ENCODE assay signal across 28 mouse cellular contexts in genomic region chr12:99648781-99649180, GRCm38 (mm10).
DNase-seq lines count a peak whose midpoint lies in the region; ATAC-seq and TF ChIP-seq lines count a peak whose summit lies in the region.
"Had no signal": no experiment of that assay in that cellular context is flagged by ENCODE, and none has a peak within 500 bp of the region (broad histone marks: within the 10 kb centered on the region; RNA-seq: fewer than 3 reads in every experiment).

No protein-coding gene starts in this region.

- no peaks in the 10 kb centered on the region for H3K27me3 ChIP-seq in spleen, adult 2 months (ENCODE audit: control insufficient read depth, insufficient read depth, low read length)
- H3K27me3 ChIP-seq in liver, embryonic 12.5 days (replicated peaks) = no peaks in the 10 kb centered on the region
- no peaks in the 10 kb centered on the region for H3K27me3 ChIP-seq in embryonic facial prominence, embryonic 10.5 days (replicated peaks; ENCODE audit: low read depth, poor library complexity, severe bottlenecking)
- H3K27me3 ChIP-seq: embryonic facial prominence, embryonic 13.5 days; forebrain, embryonic 15.5 days; heart, embryonic 15.5 days; hindbrain, embryonic 13.5 days; limb, embryonic 13.5 days; megakaryocyte, embryonic 14.5 days; midbrain, embryonic 12.5 days; neural tube, embryonic 12.5 days; Patski had no signal

- H3K27ac ChIP-seq in spleen, adult 2 months (ENCODE audit: insufficient read depth, low read length) = peak overlapping the region; percentile 58
- no peak overlapping the region for H3K27ac ChIP-seq in liver, embryonic 12.5 days
- no peak overlapping the region for H3K27ac ChIP-seq in embryonic facial prominence, embryonic 10.5 days (replicated peaks)
- H3K27ac ChIP-seq: embryonic facial prominence, embryonic 13.5 days; forebrain, embryonic 10.5 days; forebrain, embryonic 15.5 days; heart, embryonic 10.5 days; heart, embryonic 15.5 days; hindbrain, embryonic 13.5 days; limb, embryonic 13.5 days; midbrain, embryonic 12.5 days; neural tube, embryonic 12.5 days had no signal

- H3K9ac ChIP-seq in liver, embryonic 12.5 days = no peak overlapping the region
- H3K9ac ChIP-seq: embryonic facial prominence, embryonic 13.5 days; forebrain, embryonic 15.5 days; heart, embryonic 15.5 days; hindbrain, embryonic 13.5 days; limb, embryonic 13.5 days; liver, postnatal 0 days; midbrain, embryonic 12.5 days; neural tube, embryonic 12.5 days had no signal

- no peak overlapping the region for H3K4me3 ChIP-seq in spleen, adult 2 months (ENCODE audit: extremely low read depth, insufficient read depth, insufficient read length)
- no peak overlapping the region for H3K4me3 ChIP-seq in liver, embryonic 12.5 days
- no peak overlapping the region for H3K4me3 ChIP-seq in embryonic facial prominence, embryonic 10.5 days
- H3K4me3 ChIP-seq: embryonic facial prominence, embryonic 13.5 days; forebrain, embryonic 10.5 days; forebrain, embryonic 15.5 days; heart, embryonic 10.5 days; heart, embryonic 15.5 days; hindbrain, embryonic 13.5 days; limb, embryonic 13.5 days; megakaryocyte, embryonic 14.5 days; midbrain, embryonic 12.5 days; myocyte; neural tube, embryonic 12.5 days had no signal

- TF ChIP-seq POLR2A in spleen, adult 2 months (IDR thresholded peaks at IDR 0.05; ENCODE audit: low read depth, low read length) = no peak

- peaks cover 21% of the 10 kb centered on the region for H3K9me3 ChIP-seq in liver, embryonic 12.5 days (replicated peaks)
- peaks cover 27% of the 10 kb centered on the region for H3K9me3 ChIP-seq in embryonic facial prominence, embryonic 10.5 days
- H3K9me3 ChIP-seq: forebrain, embryonic 15.5 days had no signal

- peak; percentile 31 to 43 for DNase-seq in cerebellum, adult 18-20 months
- no peak for DNase-seq in cerebellum, adult 11 months
- no peak for DNase-seq in spleen, adult 2 months (ENCODE audit: low read depth in 1 of 2, low spot score in 2 of 2)
- no peak for DNase-seq in spleen, postnatal 14 days (ENCODE audit: low spot score in 2 of 2)
- DNase-seq in cerebellum, adult 9-11 months = peak; percentile 59
- DNase-seq in embryonic facial prominence, embryonic 10.5 days (ENCODE audit: low spot score) = no peak
- DNase-seq: adrenal gland, postnatal 10 days; kidney, adult 9 months; kidney, postnatal 25 days; liver, postnatal 0 days; lung, postnatal 4 days; right cerebral cortex, adult 18-20 months; spleen, adult 18-20 months had no signal

- no peak overlapping the region for H3K4me2 ChIP-seq in liver, embryonic 12.5 days
- H3K4me2 ChIP-seq: embryonic facial prominence, embryonic 13.5 days; forebrain, embryonic 15.5 days; heart, embryonic 15.5 days; hindbrain, embryonic 13.5 days; limb, embryonic 13.5 days; liver, embryonic 11.5 days; midbrain, embryonic 12.5 days; neural tube, embryonic 12.5 days had no signal

- peaks cover 4% of the 10 kb centered on the region; the same call in 1 of the 2 replicates for H3K36me3 ChIP-seq in spleen, adult 2 months (ENCODE audit: control insufficient read depth, insufficient read depth, low read length)
- no peaks in the 10 kb centered on the region for H3K36me3 ChIP-seq in liver, embryonic 12.5 days
- peaks cover 8% of the 10 kb centered on the region; the same call in 1 of the 2 replicates for H3K36me3 ChIP-seq in embryonic facial prominence, embryonic 10.5 days (replicated peaks)
- H3K36me3 ChIP-seq: forebrain, embryonic 10.5 days; forebrain, embryonic 15.5 days; heart, embryonic 15.5 days; hindbrain, embryonic 13.5 days; limb, embryonic 13.5 days; midbrain, embryonic 12.5 days; neural tube, embryonic 12.5 days had no signal

- WGBS in spleen, adult 2 months = 82% methylated on average over 2 of the region's 2 CpGs
- WGBS in liver, embryonic 12.5 days (ENCODE audit: insufficient replicate concordance) = 64% methylated on average over 2 of the region's 2 CpGs
- WGBS in embryonic facial prominence, embryonic 10.5 days = 92% methylated on average over 2 of the region's 2 CpGs

- peaks cover 24% of the 10 kb centered on the region for H3K4me1 ChIP-seq in spleen, adult 2 months (ENCODE audit: control insufficient read depth, insufficient read depth, insufficient read length)
- no peaks in the 10 kb centered on the region for H3K4me1 ChIP-seq in liver, embryonic 12.5 days
- peaks cover 18% of the 10 kb centered on the region for H3K4me1 ChIP-seq in embryonic facial prominence, embryonic 10.5 days
- H3K4me1 ChIP-seq: forebrain, embryonic 10.5 days; heart, embryonic 10.5 days; heart, embryonic 15.5 days had no signal

- ATAC-seq in liver, embryonic 12.5 days = no peak
- ATAC-seq: forebrain, embryonic 15.5 days; intestine, postnatal 0 days; liver, postnatal 0 days; Patski had no signal

- TF ChIP-seq CTCF in spleen, adult 2 months (IDR thresholded peaks at IDR 0.05; ENCODE audit: extremely low read depth, insufficient read depth, insufficient read length, insufficient replicate concordance) = no peak

Comparison
In these comparisons a context has a peak if more than half of its experiments do, and no peak if none do; other contexts are left out.
1. DNase-seq: peak in cerebellum, adult 18-20 months (2 of 2) and cerebellum, adult 9-11 months (single experiment); none in cerebellum, adult 11 months (single experiment), spleen, adult 2 months (0 of 2), spleen, postnatal 14 days (0 of 2) and embryonic facial prominence, embryonic 10.5 days (single experiment).